Mouse (Mus musculus) hindbrain, embryonic 14.5 days (tissue): ENCODE results near the gene Rdh16f2. TPM values are rescaled to one million over a fixed set of nuclear protein-coding genes. Genes with fewer than 3 reads are reported as not detected.
"Not testable (repeated sequence)": the region's sequence is repeated elsewhere in the genome, so short reads cannot be mapped to it uniquely, and the experiment has no call there.

ENCODE experiments used
- ATAC-seq: fragments of 200-750 bp; cut with Nextera tagmentation; 2 replicates; pipeline ENCODE4 v1.8.0; 2017; ENCODE audit warnings: moderate number of reproducible peaks, mild to moderate bottlenecking, moderate TSS enrichment, moderate library complexity; ENCODE audit not compliant: low FRiP score
- DNase-seq: peaks from one replicate; pipeline ENCODE4 v3.0.0-alpha.2; 2015; ENCODE audit warnings: low spot score
- H3K27ac ChIP-seq: fragments of 300-500 bp; sonication (generic); 2 replicates; pipeline ENCODE4 v1.5.1; 2014; ENCODE audit warnings: mild to moderate bottlenecking, moderate library complexity
- H3K27me3 ChIP-seq: fragments of 300-500 bp; sonication (generic); 2 replicates; pipeline ENCODE4 v1.6.1; 2014; ENCODE audit warnings: mild to moderate bottlenecking, low read length, mixed read lengths; ENCODE audit not compliant: control insufficient read depth, insufficient read depth
- H3K36me3 ChIP-seq: fragments of 300-500 bp; sonication (generic); replicated peaks from 2 replicates; pipeline ENCODE4 v1.6.1; 2014; ENCODE audit not compliant: control insufficient read depth, insufficient read depth
- H3K4me1 ChIP-seq: fragments of 300-500 bp; sonication (generic); replicated peaks from 2 replicates; pipeline ENCODE4 v1.6.1; 2014; ENCODE audit warnings: antibody characterized with exemption, low read length, mixed read lengths; ENCODE audit not compliant: control insufficient read depth, insufficient read depth
- H3K4me2 ChIP-seq: fragments of 300-500 bp; sonication (generic); replicated peaks from 2 replicates; pipeline ENCODE4 v1.6.1; 2014; ENCODE audit warnings: mild to moderate bottlenecking, moderate library complexity
- H3K4me3 ChIP-seq: fragments of 300-500 bp; sonication (generic); replicated peaks from 2 replicates; pipeline ENCODE4 v1.5.1; 2014; ENCODE audit warnings: mild to moderate bottlenecking, low read length
- H3K9ac ChIP-seq: fragments of 300-500 bp; sonication (generic); 2 replicates; pipeline ENCODE4 v1.6.1; 2014
- H3K9me3 ChIP-seq: fragments of 300-500 bp; sonication (generic); 2 replicates; pipeline ENCODE4 v1.6.1; 2016; ENCODE audit warnings: low read length; ENCODE audit not compliant: control insufficient read depth
- WGBS: fragments of 180-500 bp; shearing (Covaris S2); extraction: QIAGEN DNeasy Blood & Tissue Kit; methylation state at CpG from one replicate; pipeline ENCODE4 v1.1.7; 2014; 5-methylcytosine and 5-hydroxymethylcytosine counted together
- polyA plus RNA-seq: library from polyadenylated mRNA; unstranded; fragments of >200 nt; fragmentation: Nextera tagmentation; extraction: Ambion mirVana; gene quantifications from 2 replicates; pipeline ENCODE4 v1.2.1, GENCODE M21; 2014

The Rdh16f2 gene
- polyA plus RNA-seq, 1 experiment from 2014 or later = not detected

GRCm38 (mm10) chr10:127845945-127846344 is 20.3 kb upstream of the Rdh16f2 start:
- not testable (repeated sequence) for ATAC-seq, H3K4me1 ChIP-seq, H3K27ac ChIP-seq, H3K4me2 ChIP-seq, H3K27me3 ChIP-seq, H3K36me3 ChIP-seq, H3K9me3 ChIP-seq, DNase-seq, H3K4me3 ChIP-seq, H3K9ac ChIP-seq
- WGBS = 97% methylated on average over 5 of the region's 5 CpGs

- H3K9ac ChIP-seq = no peak overlapping the region
- H3K4me3 ChIP-seq = no peak overlapping the region
- H3K4me2 ChIP-seq = no peak overlapping the region
- H3K27me3 ChIP-seq = no peaks in the 10 kb centered on the region
- ATAC-seq (no peak), DNase-seq (no peak)
- H3K27ac ChIP-seq = no peak overlapping the region
- H3K9me3 ChIP-seq = no peaks in the 10 kb centered on the region
- no peaks in the 10 kb centered on the region for H3K36me3 ChIP-seq
- WGBS = 90% methylated on average over 1 of the region's 1 CpGs
- no peaks in the 10 kb centered on the region for H3K4me1 ChIP-seq
These were observed 18.2 kb upstream of the Rdh16f2 start for GRCm38 (mm10) chr10:127848089-127848488.

DNA sequence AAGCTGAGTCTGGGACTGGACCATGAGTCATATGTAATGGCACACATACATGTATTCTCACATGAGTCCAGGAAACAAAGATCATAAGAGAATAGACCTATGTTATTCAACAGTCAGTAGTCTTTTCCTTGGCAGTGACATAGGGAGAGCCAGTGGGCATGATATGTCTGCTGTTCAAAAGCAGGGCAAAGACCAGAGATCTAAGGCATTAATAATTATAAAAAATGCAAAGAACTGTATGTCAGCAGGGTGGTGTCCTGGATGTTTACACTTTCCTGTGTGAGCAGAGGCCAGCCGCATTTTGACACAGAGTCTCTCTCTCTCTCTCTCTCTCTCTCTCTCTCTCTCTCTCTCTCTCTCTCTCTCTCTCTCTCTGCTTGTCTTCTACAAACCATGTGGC is 16.6 kb upstream of the Rdh16f2 start, which contains the start of gene Rdh19:
Gene Rdh19 (plus strand): TSS at position 301 of the 400 bp plus-strand sequence.
- Histone ChIP-seq H3K4me2 (no peak within 1 kb of the TSS), H3K36me3 (no peaks in the 10 kb centered on the region), H3K9me3 (no peaks in the 10 kb centered on the region), H3K4me1 (no peaks in the 10 kb centered on the region), H3K4me3 (no peak within 1 kb of the TSS), H3K27me3 (no peaks in the 10 kb centered on the region), H3K9ac (no peak within 1 kb of the TSS), H3K27ac (no peak within 1 kb of the TSS)
- 82% methylated on average over 1 of the region's 1 CpGs for WGBS
- no peak for ATAC-seq
- DNase-seq = no peak

DNA sequence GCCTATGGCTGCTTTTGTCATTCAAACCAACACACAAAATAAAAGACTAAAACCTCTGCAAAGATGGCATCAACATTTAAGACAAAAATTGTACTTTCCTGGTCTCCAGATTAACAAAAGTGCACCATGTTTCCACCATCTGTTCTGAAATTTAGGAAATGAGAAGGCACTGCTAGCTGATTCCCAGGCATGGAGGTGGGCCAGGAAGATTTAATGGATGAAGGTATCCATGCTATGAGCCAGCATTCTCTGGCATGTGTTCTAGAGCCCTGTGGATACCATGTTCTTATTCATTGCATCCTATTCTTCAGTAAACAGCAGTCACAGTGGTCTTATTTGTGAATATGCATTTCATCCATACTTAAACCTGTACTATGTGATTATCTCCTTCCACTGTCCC is 9.9 kb upstream of the Rdh16f2 start:
- Histone ChIP-seq H3K36me3 (no peaks in the 10 kb centered on the region), H3K4me3 (no peak overlapping the region), H3K27me3 (no peaks in the 10 kb centered on the region), H3K9me3 (no peaks in the 10 kb centered on the region), H3K4me2 (no peak overlapping the region), H3K9ac (no peak overlapping the region), H3K4me1 (no peaks in the 10 kb centered on the region), H3K27ac (no peak overlapping the region)
- ATAC-seq (no peak), DNase-seq (no peak)

GRCm38 (mm10) chr10:127864931-127865330 is 1.3 kb upstream of the Rdh16f2 start:
- ATAC-seq = no peak
- Histone ChIP-seq H3K4me3 (no peak overlapping the region), H3K27ac (no peak overlapping the region), H3K4me2 (no peak overlapping the region), H3K9me3 (no peaks in the 10 kb centered on the region), H3K27me3 (no peaks in the 10 kb centered on the region), H3K9ac (no peak overlapping the region), H3K4me1 (no peaks in the 10 kb centered on the region), H3K36me3 (no peaks in the 10 kb centered on the region)
- DNase-seq = no peak

DNA sequence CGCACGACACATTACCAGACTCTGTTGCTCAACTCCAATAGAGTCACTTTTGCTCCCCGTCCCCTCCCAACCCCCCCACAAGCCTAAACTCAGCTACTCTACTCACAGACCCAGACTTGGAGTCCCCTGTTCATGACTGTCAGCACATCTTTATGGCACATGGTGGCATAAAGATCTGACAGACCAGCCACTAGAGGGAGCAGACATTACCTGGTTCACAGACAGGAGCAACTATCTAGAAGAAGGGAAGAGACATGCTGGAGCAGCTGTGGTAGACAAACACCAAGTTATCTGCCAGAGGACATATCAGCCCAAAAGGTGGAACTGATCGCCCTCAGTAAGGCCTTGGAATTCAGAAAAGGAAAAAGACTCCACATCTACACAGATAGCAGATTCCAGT is 6.2 kb downstream of the Rdh16f2 start:
- Histone ChIP-seq H3K4me1 (no peaks in the 10 kb centered on the region), H3K9ac (no peak overlapping the region), H3K36me3 (no peaks in the 10 kb centered on the region), H3K4me3 (no peak overlapping the region), H3K27me3 (no peaks in the 10 kb centered on the region), H3K9me3 (peaks cover 3% of the 10 kb centered on the region; the same call in 1 of the 2 replicates), H3K4me2 (no peak overlapping the region), H3K27ac (no peak overlapping the region)
- DNase-seq (no peak), ATAC-seq (no peak)
- WGBS = 74% methylated on average over 4 of the region's 4 CpGs

DNA sequence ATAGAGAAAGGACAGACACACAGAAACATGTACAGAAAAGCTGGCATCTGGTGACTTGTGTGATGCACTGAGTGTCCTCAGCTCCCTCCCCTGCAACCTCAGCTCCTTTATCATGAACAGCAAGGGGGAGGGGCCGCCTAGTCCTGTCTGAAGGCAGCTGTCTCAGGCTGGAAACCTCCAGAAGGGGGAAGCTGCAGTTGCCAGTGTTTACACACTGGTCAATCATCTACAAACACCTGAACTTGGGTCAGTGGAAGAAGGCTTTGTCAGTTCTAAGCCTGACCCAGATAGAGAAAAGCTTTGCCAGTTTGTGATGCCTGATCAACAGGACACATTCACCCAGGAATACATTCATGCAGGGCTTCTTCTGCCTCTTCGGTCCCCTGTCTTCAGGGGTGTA is 11.4 kb downstream of the Rdh16f2 start:
- WGBS = 59% methylated on average over 2 of the region's 2 CpGs
- ATAC-seq = no peak
- no peak overlapping the region for H3K4me2 ChIP-seq
- no peak for DNase-seq
- H3K4me1 ChIP-seq = no peaks in the 10 kb centered on the region
- no peaks in the 10 kb centered on the region for H3K36me3 ChIP-seq
- no peak overlapping the region for H3K27ac ChIP-seq
- H3K4me3 ChIP-seq = no peak overlapping the region
- H3K9me3 ChIP-seq = no peaks in the 10 kb centered on the region
- H3K27me3 ChIP-seq = no peaks in the 10 kb centered on the region
- H3K9ac ChIP-seq = no peak overlapping the region

DNA sequence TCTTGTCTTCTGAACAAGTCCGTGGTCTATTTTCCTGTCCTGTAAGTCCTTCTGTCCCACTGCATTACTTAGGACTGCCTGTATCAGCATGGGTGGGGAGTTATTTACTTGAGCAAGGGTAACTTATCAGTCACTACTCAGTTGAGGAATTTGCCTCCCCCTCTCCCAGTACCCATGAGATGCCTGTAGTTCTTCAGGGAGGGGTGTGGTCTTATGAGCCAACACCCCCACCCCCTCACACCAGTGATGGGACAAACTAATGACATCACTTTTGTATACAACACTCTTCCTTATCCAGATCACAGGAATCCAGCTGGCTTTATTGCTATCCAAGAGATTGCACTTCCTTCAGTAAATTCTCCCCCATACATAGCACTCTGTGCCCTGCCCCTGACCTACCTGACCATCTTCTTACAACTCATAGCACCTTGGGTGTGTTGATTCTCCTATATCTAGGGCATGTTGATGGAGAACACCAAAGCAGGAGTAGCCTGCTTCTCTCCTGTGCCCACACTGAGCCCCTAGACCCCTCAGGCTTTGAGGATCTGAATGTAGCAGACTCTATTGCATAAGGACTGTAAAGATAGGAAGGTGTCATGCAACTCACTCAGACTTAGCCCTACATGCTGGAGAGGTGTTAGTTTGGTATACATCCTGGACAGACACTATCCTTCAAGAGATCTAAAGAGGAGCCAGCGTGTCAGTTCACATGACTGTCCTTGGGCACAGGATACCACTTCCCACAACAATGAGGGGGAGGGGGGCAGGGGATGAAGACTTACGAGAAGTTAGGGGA is 12.2 kb downstream of the Rdh16f2 start:
- Histone ChIP-seq H3K9me3 (no peaks in the 10 kb centered on the region), H3K27ac (no peak overlapping the region), H3K4me1 (no peaks in the 10 kb centered on the region), H3K4me2 (no peak overlapping the region), H3K27me3 (no peaks in the 10 kb centered on the region), H3K4me3 (no peak overlapping the region), H3K9ac (no peak overlapping the region), H3K36me3 (no peaks in the 10 kb centered on the region)
- WGBS = 79% methylated on average over 3 of the region's 3 CpGs
- ATAC-seq = no peak
- DNase-seq = no peak

GRCm38 (mm10) chr10:127879155-127879688 is 12.9 kb downstream of the Rdh16f2 start:
- Histone ChIP-seq H3K4me2 (no peak overlapping the region), H3K36me3 (no peaks in the 10 kb centered on the region), H3K9ac (no peak overlapping the region), H3K4me1 (no peaks in the 10 kb centered on the region), H3K27ac (no peak overlapping the region), H3K27me3 (no peaks in the 10 kb centered on the region), H3K9me3 (no peaks in the 10 kb centered on the region), H3K4me3 (no peak overlapping the region)
- WGBS = 90% methylated on average over 3 of the region's 3 CpGs
- ATAC-seq (no peak), DNase-seq (no peak)
